Mouse (Mus musculus): Measurements from ENCODE around the gene Ofd1. TPM values are rescaled to one million over a fixed set of nuclear protein-coding genes. Genes with fewer than 3 reads are reported as not detected.
A peak's percentile ranks its signal among the peaks of the same experiment; 100 is the strongest.

Ofd1 gene
- polyA plus RNA-seq, 1 experiment, result 19.8 TPM

DNA sequence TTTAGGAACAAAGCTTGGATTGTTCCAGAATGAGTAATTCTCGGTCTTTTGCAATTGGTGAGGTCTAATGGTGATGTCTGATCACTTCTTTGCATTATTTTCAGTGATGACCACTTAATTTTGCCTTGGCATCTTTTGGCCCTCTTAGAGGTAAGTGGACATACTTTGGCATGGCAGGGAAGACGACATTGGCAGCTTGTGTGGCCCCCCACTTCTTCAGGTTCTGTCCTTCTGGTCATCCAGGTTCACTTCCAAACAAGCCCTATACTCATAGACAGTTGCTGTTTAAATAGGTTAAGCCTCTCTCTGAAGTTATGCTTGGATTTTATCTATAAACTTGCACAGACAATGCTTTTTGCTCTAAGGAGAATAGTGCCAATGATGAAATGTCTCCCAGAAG, 81.5 kb downstream of the Ofd1 start:
- no peaks in the 10 kb centered on the region for H3K36me3 ChIP-seq (ENCODE audit: control insufficient read depth, insufficient read depth, low read length, poor library complexity, severe bottlenecking)
- no peak overlapping the region for H3K4me3 ChIP-seq (ENCODE audit: low read depth, low read length)
- H3K27ac ChIP-seq (ENCODE audit: insufficient read depth, low read length), result no peak overlapping the region
- H3K4me1 ChIP-seq (ENCODE audit: control insufficient read depth, insufficient read depth, low read length), result no peaks in the 10 kb centered on the region
- H3K9ac ChIP-seq (ENCODE audit: low read depth, poor library complexity, severe bottlenecking), result no peak overlapping the region
- no peaks in the 10 kb centered on the region for H3K9me3 ChIP-seq (replicated peaks; ENCODE audit: control insufficient read depth, insufficient read depth, low read length, poor library complexity, severe bottlenecking)
- H3K27me3 ChIP-seq (ENCODE audit: control insufficient read depth, insufficient read depth, low read length, poor library complexity, severe bottlenecking), result no peaks in the 10 kb centered on the region
- TF ChIP-seq CTCF (IDR thresholded peaks at IDR 0.05; ENCODE audit: low read depth, low read length) (no peak), POLR2A (IDR thresholded peaks at IDR 0.05; ENCODE audit: insufficient read depth, low read length) (no peak), EP300 (IDR thresholded peaks at IDR 0.05; ENCODE audit: insufficient read depth, low read depth, low read length) (no peak)

DNA sequence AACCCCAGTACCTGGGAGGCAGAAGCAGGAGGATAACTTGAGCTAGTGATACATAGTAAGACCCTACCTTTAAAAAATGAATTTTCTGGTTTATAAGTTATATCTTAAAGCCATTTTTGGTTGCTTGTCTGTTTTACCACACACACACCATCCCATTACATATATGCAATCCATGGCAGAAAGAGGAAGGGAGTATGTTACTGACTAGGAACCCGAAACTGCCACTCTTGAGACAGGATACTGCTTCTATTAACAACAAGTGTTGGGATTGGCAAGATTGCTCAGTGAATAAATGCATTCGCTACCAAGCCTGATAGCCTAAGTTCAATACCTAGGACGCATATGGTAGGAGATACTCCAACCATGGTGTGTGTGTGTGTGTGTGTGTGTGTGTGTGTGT, 84.2 kb downstream of the Ofd1 start:
- Histone ChIP-seq H3K4me3 (ENCODE audit: low read depth, low read length) (no peak overlapping the region), H3K9ac (ENCODE audit: low read depth, poor library complexity, severe bottlenecking) (no peak overlapping the region), H3K9me3 (replicated peaks; ENCODE audit: control insufficient read depth, insufficient read depth, low read length, poor library complexity, severe bottlenecking) (no peaks in the 10 kb centered on the region), H3K27me3 (ENCODE audit: control insufficient read depth, insufficient read depth, low read length, poor library complexity, severe bottlenecking) (no peaks in the 10 kb centered on the region), H3K36me3 (ENCODE audit: control insufficient read depth, insufficient read depth, low read length, poor library complexity, severe bottlenecking) (no peaks in the 10 kb centered on the region), H3K27ac (ENCODE audit: insufficient read depth, low read length) (no peak overlapping the region), H3K4me1 (ENCODE audit: control insufficient read depth, insufficient read depth, low read length) (no peaks in the 10 kb centered on the region)
- TF ChIP-seq POLR2A (IDR thresholded peaks at IDR 0.05; ENCODE audit: insufficient read depth, low read length) (no peak), CTCF (IDR thresholded peaks at IDR 0.05; ENCODE audit: low read depth, low read length) (no peak), EP300 (IDR thresholded peaks at IDR 0.05; ENCODE audit: insufficient read depth, low read depth, low read length) (no peak)

DNA sequence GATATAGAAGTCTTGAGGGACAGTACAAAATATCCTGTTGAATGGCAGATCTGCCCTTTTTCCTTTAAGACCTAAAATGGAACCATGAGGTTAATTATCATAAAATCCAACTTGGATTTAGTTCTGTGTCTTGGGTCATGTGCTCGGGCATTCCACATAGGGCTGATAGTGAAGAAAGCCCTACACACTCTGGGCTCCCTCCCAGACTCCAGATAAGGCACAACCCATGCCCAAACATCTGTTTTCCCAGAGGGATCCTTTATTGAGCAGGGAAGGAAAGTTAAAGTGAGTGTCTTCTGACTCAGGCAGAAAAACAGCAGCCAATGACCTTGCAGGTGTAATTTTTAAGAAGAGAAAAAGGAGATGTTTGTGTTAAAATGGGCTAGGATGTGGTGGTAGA, 85.6 kb downstream of the Ofd1 start:
- no peak overlapping the region for H3K9ac ChIP-seq (ENCODE audit: low read depth, poor library complexity, severe bottlenecking)
- H3K4me1 ChIP-seq (ENCODE audit: control insufficient read depth, insufficient read depth, low read length), result no peaks in the 10 kb centered on the region
- no peaks in the 10 kb centered on the region for H3K9me3 ChIP-seq (replicated peaks; ENCODE audit: control insufficient read depth, insufficient read depth, low read length, poor library complexity, severe bottlenecking)
- no peak for TF ChIP-seq CTCF (IDR thresholded peaks at IDR 0.05; ENCODE audit: low read depth, low read length)
- no peak for TF ChIP-seq POLR2A (IDR thresholded peaks at IDR 0.05; ENCODE audit: insufficient read depth, low read length)
- no peak overlapping the region for H3K4me3 ChIP-seq (ENCODE audit: low read depth, low read length)
- H3K27ac ChIP-seq (ENCODE audit: insufficient read depth, low read length), result no peak overlapping the region
- no peaks in the 10 kb centered on the region for H3K36me3 ChIP-seq (ENCODE audit: control insufficient read depth, insufficient read depth, low read length, poor library complexity, severe bottlenecking)
- no peaks in the 10 kb centered on the region for H3K27me3 ChIP-seq (ENCODE audit: control insufficient read depth, insufficient read depth, low read length, poor library complexity, severe bottlenecking)

DNA sequence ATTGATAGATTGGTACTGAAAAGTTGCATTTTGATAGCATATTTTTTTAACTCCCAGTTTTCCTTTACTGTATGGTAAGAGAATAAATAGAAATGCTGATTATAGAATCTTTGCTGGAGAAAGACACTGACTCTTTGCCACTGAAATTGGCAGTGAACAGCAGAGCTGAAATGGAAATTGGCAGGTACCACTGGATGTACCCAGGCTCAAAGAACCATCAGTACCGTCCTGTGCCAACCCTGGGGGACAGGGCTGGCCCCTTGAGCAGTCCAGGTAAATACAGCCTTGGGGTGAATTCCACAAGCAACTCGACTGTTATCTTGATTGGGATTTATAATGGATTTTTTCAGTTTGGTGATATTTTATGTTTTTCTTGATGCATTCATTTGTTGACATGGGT, 87.1 kb downstream of the Ofd1 start:
- no peaks in the 10 kb centered on the region for H3K27me3 ChIP-seq (ENCODE audit: control insufficient read depth, insufficient read depth, low read length, poor library complexity, severe bottlenecking)
- H3K27ac ChIP-seq (ENCODE audit: insufficient read depth, low read length), result no peak overlapping the region
- H3K4me3 ChIP-seq (ENCODE audit: low read depth, low read length), result no peak overlapping the region
- H3K4me1 ChIP-seq (ENCODE audit: control insufficient read depth, insufficient read depth, low read length), result no peaks in the 10 kb centered on the region
- H3K9ac ChIP-seq (ENCODE audit: low read depth, poor library complexity, severe bottlenecking), result no peak overlapping the region
- no peaks in the 10 kb centered on the region for H3K36me3 ChIP-seq (ENCODE audit: control insufficient read depth, insufficient read depth, low read length, poor library complexity, severe bottlenecking)
- no peaks in the 10 kb centered on the region for H3K9me3 ChIP-seq (replicated peaks; ENCODE audit: control insufficient read depth, insufficient read depth, low read length, poor library complexity, severe bottlenecking)
- TF ChIP-seq POLR2A (IDR thresholded peaks at IDR 0.05; ENCODE audit: insufficient read depth, low read length), result no peak
- TF ChIP-seq EP300 (IDR thresholded peaks at IDR 0.05; ENCODE audit: insufficient read depth, low read depth, low read length), result no peak
- TF ChIP-seq CTCF (IDR thresholded peaks at IDR 0.05; ENCODE audit: low read depth, low read length), result no peak

DNA sequence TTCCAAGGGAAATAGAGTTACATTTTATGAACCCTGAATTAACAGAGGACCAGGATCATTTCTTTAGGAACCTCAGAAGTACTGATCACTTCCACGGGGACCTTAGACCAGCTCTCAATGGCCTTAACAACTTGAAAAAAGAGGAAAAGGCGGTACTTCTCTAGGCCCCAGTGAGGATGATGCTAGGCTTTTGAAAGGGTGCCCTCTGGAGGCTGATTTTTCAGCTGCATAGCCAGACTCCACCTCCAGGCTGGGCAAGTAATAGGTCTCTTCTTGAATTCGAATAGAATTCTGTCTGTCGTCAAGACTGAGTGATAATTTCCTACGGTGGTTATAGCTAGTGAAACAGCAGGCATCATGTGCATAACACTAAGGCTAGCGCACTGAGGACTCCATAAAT, 88.7 kb downstream of the Ofd1 start:
- H3K27ac ChIP-seq (ENCODE audit: insufficient read depth, low read length), result no peak overlapping the region
- no peaks in the 10 kb centered on the region for H3K36me3 ChIP-seq (ENCODE audit: control insufficient read depth, insufficient read depth, low read length, poor library complexity, severe bottlenecking)
- H3K27me3 ChIP-seq (ENCODE audit: control insufficient read depth, insufficient read depth, low read length, poor library complexity, severe bottlenecking), result no peaks in the 10 kb centered on the region
- H3K4me3 ChIP-seq (ENCODE audit: low read depth, low read length), result no peak overlapping the region
- no peak overlapping the region for H3K9ac ChIP-seq (ENCODE audit: low read depth, poor library complexity, severe bottlenecking)
- no peaks in the 10 kb centered on the region for H3K4me1 ChIP-seq (ENCODE audit: control insufficient read depth, insufficient read depth, low read length)
- TF ChIP-seq CTCF (IDR thresholded peaks at IDR 0.05; ENCODE audit: low read depth, low read length) (peak; percentile 56), EP300 (IDR thresholded peaks at IDR 0.05; ENCODE audit: insufficient read depth, low read depth, low read length) (no peak)
- H3K9me3 ChIP-seq (replicated peaks; ENCODE audit: control insufficient read depth, insufficient read depth, low read length, poor library complexity, severe bottlenecking), result no peaks in the 10 kb centered on the region

DNA sequence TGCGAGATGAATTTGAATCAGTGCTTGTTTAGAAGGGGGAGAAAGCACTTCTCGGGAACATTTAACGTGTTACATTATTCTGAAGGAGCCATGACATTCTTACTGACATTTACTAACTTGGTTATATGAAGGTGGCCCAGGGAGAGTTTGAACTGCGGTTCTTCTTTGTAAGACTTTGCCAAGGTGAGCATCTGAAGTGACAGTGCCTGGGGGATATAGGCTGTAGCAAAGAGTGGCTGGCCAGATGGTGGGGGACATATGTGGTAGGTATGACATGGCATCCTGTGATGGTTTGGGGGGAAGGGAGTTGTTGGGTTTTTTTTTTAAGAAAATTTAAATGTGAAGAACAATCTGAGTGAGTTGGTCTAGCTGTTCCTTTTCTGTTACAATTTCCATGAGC, 91.9 kb downstream of the Ofd1 start:
- no peak overlapping the region for H3K9ac ChIP-seq (ENCODE audit: low read depth, poor library complexity, severe bottlenecking)
- H3K27me3 ChIP-seq (ENCODE audit: control insufficient read depth, insufficient read depth, low read length, poor library complexity, severe bottlenecking), result no peaks in the 10 kb centered on the region
- no peaks in the 10 kb centered on the region for H3K36me3 ChIP-seq (ENCODE audit: control insufficient read depth, insufficient read depth, low read length, poor library complexity, severe bottlenecking)
- no peak for TF ChIP-seq EP300 (IDR thresholded peaks at IDR 0.05; ENCODE audit: insufficient read depth, low read depth, low read length)
- no peak for TF ChIP-seq CTCF (IDR thresholded peaks at IDR 0.05; ENCODE audit: low read depth, low read length)
- no peak for TF ChIP-seq POLR2A (IDR thresholded peaks at IDR 0.05; ENCODE audit: insufficient read depth, low read length)
- H3K9me3 ChIP-seq (replicated peaks; ENCODE audit: control insufficient read depth, insufficient read depth, low read length, poor library complexity, severe bottlenecking), result no peaks in the 10 kb centered on the region
- H3K4me3 ChIP-seq (ENCODE audit: low read depth, low read length), result no peak overlapping the region
- H3K27ac ChIP-seq (ENCODE audit: insufficient read depth, low read length), result no peak overlapping the region
- no peaks in the 10 kb centered on the region for H3K4me1 ChIP-seq (ENCODE audit: control insufficient read depth, insufficient read depth, low read length)
